8 mouse cellular contexts compared by ENCODE assay signal in the genomic region with DNA sequence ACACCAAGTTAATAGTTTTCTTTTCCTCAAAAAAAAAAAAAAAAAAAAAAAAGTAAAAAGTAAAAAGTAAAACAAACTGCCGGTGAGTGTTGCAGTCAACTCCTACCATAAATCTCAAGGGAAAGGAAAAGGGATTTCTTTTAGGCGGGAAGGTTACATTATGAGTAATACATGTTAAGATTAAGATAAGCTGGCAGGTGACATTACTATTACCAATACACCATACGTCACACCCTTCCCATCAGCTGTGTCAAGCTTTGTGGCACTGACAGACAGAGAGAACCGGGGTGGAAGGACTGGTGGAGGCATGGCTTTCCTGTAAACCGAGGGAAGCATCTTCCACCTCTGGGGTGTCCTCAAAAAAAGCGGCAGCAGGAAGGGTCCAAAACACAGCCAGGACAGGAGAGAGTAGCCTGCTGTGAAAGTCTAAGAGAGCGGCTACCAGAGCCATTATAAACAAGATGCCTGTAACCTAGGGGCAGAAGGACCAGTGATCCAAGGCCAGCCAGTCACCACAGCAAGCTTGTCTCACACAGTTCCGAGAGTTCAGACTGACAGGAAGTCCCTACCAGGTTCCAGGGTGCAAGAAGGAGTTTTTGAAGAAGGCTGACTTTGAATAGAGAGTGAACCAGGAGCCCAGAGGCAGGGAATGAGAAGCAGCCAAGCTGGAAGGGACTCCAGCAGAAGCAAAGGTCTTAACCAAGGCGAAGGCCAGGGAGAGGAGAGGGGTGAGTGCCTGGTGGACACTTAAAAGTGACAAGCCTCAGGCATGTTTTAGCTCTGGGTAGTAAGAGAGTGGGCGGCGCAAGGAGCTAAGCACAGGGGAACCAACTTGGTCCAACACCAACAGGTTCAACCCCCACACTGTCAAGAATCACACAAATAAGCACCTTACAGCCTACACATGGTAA. TPM values are rescaled to one million over a fixed set of nuclear protein-coding genes. Genes with fewer than 3 reads are reported as not detected.
A peak's percentile ranks its signal among the peaks of the same experiment; 100 is the strongest.
DNase-seq lines count a peak whose midpoint lies in the region; ATAC-seq lines count a peak whose summit lies in the region.

No protein-coding gene starts in this region.

- H3K9ac ChIP-seq in heart, embryonic 16.5 days (ENCODE audit: low read length): peak overlapping the region; percentile 57
- peak overlapping the region; percentile 95 for H3K9ac ChIP-seq in hindbrain, embryonic 13.5 days
- peak overlapping the region; percentile 18; the same call in 1 of the 2 replicates for H3K9ac ChIP-seq in midbrain, embryonic 16.5 days (ENCODE audit: low read depth, low read length)

- intact Hi-C loops in left cerebral cortex, postnatal 14 days (cut with DNase I): loop anchor here (10.0 kb wide), 1 partner anchor 138 kb away; the partner anchor contains the start of genes Gm10638 and Siah1a
- intact Hi-C loops in left cerebral cortex, postnatal 10 days (cut with DNase I): no loop called here

- peak overlapping the region; percentile 93 for H3K4me3 ChIP-seq in heart, embryonic 16.5 days (ENCODE audit: low read length)
- H3K4me3 ChIP-seq in hindbrain, embryonic 13.5 days: peak overlapping the region; percentile 94
- H3K4me3 ChIP-seq in midbrain, embryonic 16.5 days (ENCODE audit: low read depth, low read length): peak overlapping the region; percentile 95; the same call in 1 of the 2 replicates

- peak overlapping the region; percentile 74 for H3K4me2 ChIP-seq in heart, embryonic 16.5 days (ENCODE audit: low read depth, low read length)
- peak overlapping the region; percentile 97 for H3K4me2 ChIP-seq in hindbrain, embryonic 13.5 days
- peak overlapping the region; percentile 96 for H3K4me2 ChIP-seq in midbrain, embryonic 16.5 days (ENCODE audit: low read length)

- no peaks in the 10 kb centered on the region for H3K9me3 ChIP-seq in heart, embryonic 16.5 days (replicated peaks; ENCODE audit: control insufficient read depth, low read length)
- no peaks in the 10 kb centered on the region for H3K9me3 ChIP-seq in hindbrain, embryonic 13.5 days
- no peaks in the 10 kb centered on the region for H3K9me3 ChIP-seq in midbrain, embryonic 16.5 days (replicated peaks; ENCODE audit: control insufficient read depth, low read length, poor library complexity, severe bottlenecking)

- DNase-seq in heart, adult 9 months (ENCODE audit: low spot score in 2 of 2): no peak
- peak; percentile 47 for DNase-seq in adipocyte (ENCODE audit: low spot score)
- no peak for DNase-seq in left cerebral cortex, postnatal 14 days (ENCODE audit: low spot score in 2 of 2)
- DNase-seq in left cerebral cortex, postnatal 10 days (ENCODE audit: extremely low spot score in 1 of 2, low spot score in 2 of 2): no peak

- H3K36me3 ChIP-seq in heart, embryonic 16.5 days (ENCODE audit: control insufficient read depth, insufficient read depth): peaks cover 2% of the 10 kb centered on the region; the same call in 1 of the 2 replicates
- peaks cover 5% of the 10 kb centered on the region; the same call in 1 of the 2 replicates for H3K36me3 ChIP-seq in hindbrain, embryonic 13.5 days
- no peaks in the 10 kb centered on the region for H3K36me3 ChIP-seq in midbrain, embryonic 16.5 days (ENCODE audit: control insufficient read depth, insufficient read depth, low read length)

- ATAC-seq in heart, embryonic 16.5 days (replicated peaks; ENCODE audit: extremely low read depth, insufficient read depth, low FRiP score): no peak
- no peak for ATAC-seq in hindbrain, embryonic 13.5 days (ENCODE audit: low FRiP score)
- ATAC-seq in midbrain, embryonic 16.5 days: no peak
- ATAC-seq in frontal cortex, adult (ENCODE audit: low TSS enrichment): no peak

- H3K4me1 ChIP-seq in heart, embryonic 16.5 days (ENCODE audit: control insufficient read depth, insufficient read depth, low read length): peaks cover 32% of the 10 kb centered on the region
- H3K4me1 ChIP-seq in hindbrain, embryonic 13.5 days (replicated peaks): peaks cover 29% of the 10 kb centered on the region
- peaks cover 23% of the 10 kb centered on the region for H3K4me1 ChIP-seq in midbrain, embryonic 16.5 days (ENCODE audit: control insufficient read depth, insufficient read depth, low read length)

- no peaks in the 10 kb centered on the region for H3K27me3 ChIP-seq in heart, embryonic 16.5 days (ENCODE audit: control insufficient read depth, insufficient read depth, low read length)
- H3K27me3 ChIP-seq in hindbrain, embryonic 13.5 days: no peaks in the 10 kb centered on the region; the same call in 1 of the 2 replicates
- no peaks in the 10 kb centered on the region; the same call in 1 of the 2 replicates for H3K27me3 ChIP-seq in midbrain, embryonic 16.5 days (ENCODE audit: control insufficient read depth, insufficient read depth, low read depth, low read length)

- no peak overlapping the region for H3K27ac ChIP-seq in heart, embryonic 16.5 days (ENCODE audit: low read length)
- no peak overlapping the region for H3K27ac ChIP-seq in hindbrain, embryonic 13.5 days
- H3K27ac ChIP-seq in midbrain, embryonic 16.5 days (ENCODE audit: low read length): no peak overlapping the region

- 60% methylated on average over 11 of the region's 11 CpGs for WGBS in heart, embryonic 16.5 days
- 74% methylated on average over 11 of the region's 11 CpGs for WGBS in hindbrain, embryonic 13.5 days
- WGBS in midbrain, embryonic 16.5 days: 77% methylated on average over 11 of the region's 11 CpGs

RNA-seq across cellular contexts. Expression of gene N4bp1, which starts 2.2 kb away (rescaled TPM):
- 5.8 and 6.5 TPM in 2 replicates for polyA plus RNA-seq in heart, embryonic 16.5 days (2015; fragmentation: Nextera tagmentation; extraction: Ambion mirVana)
- 10.0 and 10.6 TPM in 2 replicates for polyA plus RNA-seq in hindbrain, embryonic 13.5 days (2015; fragmentation: Nextera tagmentation; extraction: Ambion mirVana)
- 9.2 and 11.4 TPM in 2 replicates for polyA plus RNA-seq in midbrain, embryonic 16.5 days (2015; fragmentation: Nextera tagmentation; extraction: Ambion mirVana)
- total RNA-seq in left cerebral cortex, postnatal 14 days (2021): 10 to 100 TPM; 24.8 to 26.3 TPM
- 10 to 100 TPM; 23.2 to 24.7 TPM for total RNA-seq in left cerebral cortex, postnatal 10 days (2021)

Comparison
In these comparisons a context has a peak if more than half of its experiments do, and no peak if none do; other contexts are left out.
1. H3K9ac ChIP-seq: peak in every context shown above with its lines; median percentile 95 in hindbrain, embryonic 13.5 days; 57 in heart, embryonic 16.5 days; 18 in midbrain, embryonic 16.5 days.